Mouse (Mus musculus) hindbrain, embryonic 15.5 days (tissue): Measurements from ENCODE around the gene Tuba1a. TPM values are rescaled to one million over a fixed set of nuclear protein-coding genes. Genes with fewer than 3 reads are reported as not detected.
"Not testable (repeated sequence)": the region's sequence is repeated elsewhere in the genome, so short reads cannot be mapped to it uniquely, and the experiment has no call there.

Experiments used
- ATAC-seq: fragments of 200-750 bp; cut with Nextera tagmentation; 2 replicates; pipeline ENCODE4 v1.8.0; 2017; ENCODE audit warnings: low read depth, moderate number of reproducible peaks, moderate TSS enrichment; ENCODE audit not compliant: low FRiP score
- H3K27ac ChIP-seq: fragments of 300-500 bp; sonication (generic); replicated peaks from 2 replicates; pipeline ENCODE4 v1.5.1; 2015; ENCODE audit warnings: mild to moderate bottlenecking, inconsistent platforms
- H3K27me3 ChIP-seq: fragments of 300-500 bp; sonication (generic); 2 replicates; pipeline ENCODE4 v1.6.1; 2015; ENCODE audit warnings: control low read depth, inconsistent platforms
- H3K36me3 ChIP-seq: fragments of 300-500 bp; sonication (generic); 2 replicates; pipeline ENCODE4 v1.6.1; 2015; ENCODE audit warnings: control low read depth, inconsistent platforms
- H3K4me1 ChIP-seq: fragments of 300-500 bp; sonication (generic); replicated peaks from 2 replicates; pipeline ENCODE4 v1.6.1; 2015; ENCODE audit warnings: control low read depth, inconsistent platforms
- H3K4me2 ChIP-seq: fragments of 300-500 bp; sonication (generic); 2 replicates; pipeline ENCODE4 v1.6.1; 2015; ENCODE audit warnings: moderate library complexity, mild to moderate bottlenecking, inconsistent platforms
- H3K4me3 ChIP-seq: fragments of 300-500 bp; sonication (generic); 2 replicates; pipeline ENCODE4 v1.5.1; 2015; ENCODE audit warnings: mild to moderate bottlenecking, inconsistent platforms
- H3K9ac ChIP-seq: fragments of 300-500 bp; sonication (generic); 2 replicates; pipeline ENCODE4 v1.6.1; 2015; ENCODE audit warnings: inconsistent platforms
- H3K9me3 ChIP-seq: fragments of 300-500 bp; sonication (generic); 2 replicates; pipeline ENCODE4 v1.6.1; 2016; ENCODE audit warnings: control low read depth, inconsistent platforms
- WGBS: fragments of 180-500 bp; shearing (Covaris S2); methylation state at CpG from one replicate; pipeline ENCODE4 v1.1.7; 2015; 5-methylcytosine and 5-hydroxymethylcytosine counted together
- polyA plus RNA-seq: library from polyadenylated mRNA; unstranded; fragments of >200 nt; fragmentation: Nextera tagmentation; extraction: Ambion mirVana; gene quantifications from 2 replicates; pipeline ENCODE4 v1.2.1, GENCODE M21; 2015

The Tuba1a gene
- polyA plus RNA-seq, 1 experiment from 2014 or later: 15,534 TPM

- no peak overlapping the region for H3K9ac ChIP-seq
- peaks cover 28% of the 10 kb centered on the region for H3K4me1 ChIP-seq
- no peaks in the 10 kb centered on the region for H3K27me3 ChIP-seq
- no peak overlapping the region for H3K4me2 ChIP-seq
- no peak overlapping the region for H3K4me3 ChIP-seq
- 53% methylated on average over 8 of the region's 8 CpGs for WGBS
- H3K9me3 ChIP-seq: no peaks in the 10 kb centered on the region
- ATAC-seq: no peak
- 0 out of 2 replicates have a peak, but pooled peaks cover 5% of the 10 kb centered on the region for H3K36me3 ChIP-seq
- no peak overlapping the region for H3K27ac ChIP-seq
Observed at GRCm38 (mm10) chr15:98930017-98930734, 23.3 kb downstream of the Tuba1a start.

DNA sequence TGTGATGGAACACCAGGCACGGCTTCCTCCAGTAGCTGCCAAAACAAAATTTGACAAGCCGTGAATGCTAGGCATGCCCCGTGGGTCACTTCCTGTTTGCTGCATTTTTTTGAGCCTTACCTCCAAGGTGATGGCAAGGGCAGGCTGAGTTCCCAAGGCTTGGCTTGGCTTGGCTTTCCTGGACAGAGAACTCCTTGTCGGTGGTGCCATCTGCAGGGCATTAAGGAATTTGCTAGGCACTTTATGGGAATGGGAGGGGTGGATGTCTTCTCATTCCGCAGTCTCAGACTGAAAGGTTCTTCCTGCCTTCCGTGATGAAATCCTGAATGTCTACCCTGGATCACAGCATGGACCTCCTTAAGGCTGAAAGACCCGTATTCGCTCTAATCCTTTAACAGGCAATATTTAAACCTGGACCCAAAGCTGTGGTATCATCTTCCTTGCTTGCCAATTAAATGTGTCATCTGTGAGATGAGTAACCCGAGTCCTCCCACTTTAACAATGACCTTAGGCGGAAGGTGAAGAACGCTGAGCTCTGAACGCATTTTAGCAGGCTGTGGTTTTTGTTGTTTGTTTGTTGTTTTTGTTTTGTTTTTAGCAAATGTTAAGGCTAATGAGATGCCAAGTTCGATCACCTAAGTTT, 24.8 kb downstream of the Tuba1a start:
- no peak overlapping the region; the same call in 1 of the 2 replicates for H3K27ac ChIP-seq
- WGBS: 17% methylated on average over 13 of the region's 13 CpGs
- H3K4me2 ChIP-seq: 0 out of 2 replicates have a peak overlapping the region, but pooled peaks have one; percentile 8
- ATAC-seq: no peak
- 0 out of 2 replicates have a peak, but pooled peaks cover 5% of the 10 kb centered on the region for H3K36me3 ChIP-seq
- H3K4me1 ChIP-seq: peaks cover 23% of the 10 kb centered on the region
- H3K4me3 ChIP-seq: no peak overlapping the region
- no peaks in the 10 kb centered on the region for H3K9me3 ChIP-seq
- H3K9ac ChIP-seq: 0 out of 2 replicates have a peak overlapping the region, but pooled peaks have one; percentile 16
- no peaks in the 10 kb centered on the region for H3K27me3 ChIP-seq

- no peak overlapping the region for H3K9ac ChIP-seq
- no peaks in the 10 kb centered on the region for H3K27me3 ChIP-seq
- H3K4me1 ChIP-seq: peaks cover 18% of the 10 kb centered on the region
- no peak overlapping the region for H3K4me2 ChIP-seq
- no peak overlapping the region for H3K4me3 ChIP-seq
- no peak overlapping the region for H3K27ac ChIP-seq
- H3K36me3 ChIP-seq: 0 out of 2 replicates have a peak, but pooled peaks cover 5% of the 10 kb centered on the region
- WGBS: 83% methylated on average over 5 of the region's 5 CpGs
- no peaks in the 10 kb centered on the region for H3K9me3 ChIP-seq
- ATAC-seq: no peak
Observed at GRCm38 (mm10) chr15:98927566-98927965, 25.9 kb downstream of the Tuba1a start.

- no peaks in the 10 kb centered on the region for H3K27me3 ChIP-seq
- no peak for ATAC-seq
- no peak overlapping the region for H3K27ac ChIP-seq
- no peaks in the 10 kb centered on the region for H3K9me3 ChIP-seq
- no peak overlapping the region for H3K4me3 ChIP-seq
- peaks cover 6% of the 10 kb centered on the region for H3K4me1 ChIP-seq
- no peak overlapping the region for H3K9ac ChIP-seq
- WGBS: 80% methylated on average over 3 of the region's 3 CpGs
- H3K36me3 ChIP-seq: no peaks in the 10 kb centered on the region
- no peak overlapping the region for H3K4me2 ChIP-seq
Observed at GRCm38 (mm10) chr15:98924682-98925081, 28.8 kb downstream of the Tuba1a start.

DNA sequence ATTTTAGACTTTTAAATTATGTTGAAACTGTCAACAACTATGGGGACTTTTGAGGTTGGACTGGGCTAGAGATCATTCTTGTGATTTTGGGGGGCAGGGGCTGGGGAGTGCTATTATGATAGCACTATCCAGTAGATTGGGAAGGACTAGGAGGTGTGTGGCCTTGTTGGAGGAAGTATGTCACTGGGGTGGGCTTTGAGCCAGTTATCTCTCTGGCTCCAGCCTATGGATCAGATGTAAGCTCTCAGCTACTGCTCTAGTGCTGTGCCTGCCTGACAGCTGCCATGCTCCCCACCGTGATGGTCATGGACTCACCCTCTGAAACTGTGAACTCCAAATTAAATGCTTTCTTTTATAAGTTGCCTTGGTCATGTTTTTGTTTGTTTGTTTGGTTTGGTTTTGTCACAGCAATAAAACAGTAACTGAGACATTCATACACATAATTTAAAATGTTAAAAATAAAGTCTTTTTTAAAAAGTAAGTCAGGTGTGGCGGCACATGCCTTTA, 30.4 kb downstream of the Tuba1a start:
- Histone ChIP-seq H3K9ac (no peak overlapping the region), H3K27ac (no peak overlapping the region), H3K27me3 (no peaks in the 10 kb centered on the region), H3K4me3 (no peak overlapping the region), H3K4me2 (no peak overlapping the region), H3K9me3 (no peaks in the 10 kb centered on the region), H3K36me3 (no peaks in the 10 kb centered on the region), H3K4me1 (peaks cover 9% of the 10 kb centered on the region)
- WGBS: 86% methylated on average over 2 of the region's 2 CpGs
- no peak for ATAC-seq

DNA sequence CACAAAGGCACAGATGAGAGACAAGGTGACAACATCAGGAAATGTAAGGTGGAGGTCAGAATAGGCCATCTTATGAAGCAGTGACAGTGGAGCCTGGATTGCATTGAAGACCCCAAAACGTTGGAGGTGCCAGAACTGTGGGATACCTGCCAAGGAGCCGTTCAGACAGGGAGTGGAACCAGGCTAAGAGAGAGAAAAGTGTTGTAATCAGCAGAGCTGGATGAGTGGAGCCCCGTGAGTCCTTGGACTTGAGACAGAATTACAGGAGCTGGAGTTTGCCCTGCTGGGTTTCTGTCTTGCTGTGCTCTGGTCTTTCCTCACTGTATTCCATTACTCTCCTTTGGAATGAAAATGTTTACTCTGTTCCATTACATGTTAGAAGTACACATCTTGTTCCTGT, 30.9 kb downstream of the Tuba1a start:
- Histone ChIP-seq H3K9me3 (no peaks in the 10 kb centered on the region), H3K27ac (no peak overlapping the region), H3K27me3 (no peaks in the 10 kb centered on the region), H3K4me2 (no peak overlapping the region), H3K4me3 (no peak overlapping the region), H3K4me1 (peaks cover 9% of the 10 kb centered on the region), H3K36me3 (no peaks in the 10 kb centered on the region), H3K9ac (no peak overlapping the region)
- ATAC-seq: no peak
- 61% methylated on average over 3 of the region's 3 CpGs for WGBS

- ATAC-seq: no peak
- H3K9ac ChIP-seq: no peak overlapping the region
- no peaks in the 10 kb centered on the region for H3K36me3 ChIP-seq
- 87% methylated on average over 5 of the region's 5 CpGs for WGBS
- H3K4me1 ChIP-seq: peaks cover 16% of the 10 kb centered on the region
- no peaks in the 10 kb centered on the region for H3K9me3 ChIP-seq
- no peak overlapping the region for H3K4me2 ChIP-seq
- H3K27ac ChIP-seq: no peak overlapping the region
- H3K4me3 ChIP-seq: no peak overlapping the region
- no peaks in the 10 kb centered on the region for H3K27me3 ChIP-seq
Observed at GRCm38 (mm10) chr15:98921510-98921909, 32.0 kb downstream of the Tuba1a start.

DNA sequence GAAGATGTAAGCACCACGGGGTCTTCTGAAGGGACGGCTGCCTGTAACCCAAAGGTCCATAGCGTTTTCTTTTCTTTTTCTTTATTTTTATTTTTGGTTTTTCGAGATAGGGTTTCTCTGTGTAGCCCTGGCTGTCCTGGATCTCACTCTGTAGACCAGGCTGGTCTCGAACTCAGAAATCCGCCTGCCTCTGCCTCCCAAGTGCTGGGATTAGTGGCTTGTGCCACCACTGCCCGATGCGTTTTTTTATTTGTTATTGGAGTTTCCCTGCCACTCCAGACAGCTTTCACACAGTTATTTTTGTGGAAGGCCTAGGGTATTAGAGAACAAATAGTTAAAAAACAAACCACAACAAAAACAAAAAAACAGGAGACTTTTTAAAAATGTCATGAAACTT, 35.0 kb downstream of the Tuba1a start:
- WGBS: 24% methylated on average over 8 of the region's 8 CpGs
- peak overlapping the region; percentile 97 for H3K27ac ChIP-seq
- not testable (repeated sequence) for H3K36me3 ChIP-seq, H3K9me3 ChIP-seq, ATAC-seq, H3K27me3 ChIP-seq
- peak overlapping the region; percentile 35; the same call in 1 of the 2 replicates for H3K9ac ChIP-seq
- H3K4me1 ChIP-seq: peaks cover 34% of the 10 kb centered on the region
- H3K4me3 ChIP-seq: peak overlapping the region; percentile 98
- H3K4me2 ChIP-seq: peak overlapping the region; percentile 88

DNA sequence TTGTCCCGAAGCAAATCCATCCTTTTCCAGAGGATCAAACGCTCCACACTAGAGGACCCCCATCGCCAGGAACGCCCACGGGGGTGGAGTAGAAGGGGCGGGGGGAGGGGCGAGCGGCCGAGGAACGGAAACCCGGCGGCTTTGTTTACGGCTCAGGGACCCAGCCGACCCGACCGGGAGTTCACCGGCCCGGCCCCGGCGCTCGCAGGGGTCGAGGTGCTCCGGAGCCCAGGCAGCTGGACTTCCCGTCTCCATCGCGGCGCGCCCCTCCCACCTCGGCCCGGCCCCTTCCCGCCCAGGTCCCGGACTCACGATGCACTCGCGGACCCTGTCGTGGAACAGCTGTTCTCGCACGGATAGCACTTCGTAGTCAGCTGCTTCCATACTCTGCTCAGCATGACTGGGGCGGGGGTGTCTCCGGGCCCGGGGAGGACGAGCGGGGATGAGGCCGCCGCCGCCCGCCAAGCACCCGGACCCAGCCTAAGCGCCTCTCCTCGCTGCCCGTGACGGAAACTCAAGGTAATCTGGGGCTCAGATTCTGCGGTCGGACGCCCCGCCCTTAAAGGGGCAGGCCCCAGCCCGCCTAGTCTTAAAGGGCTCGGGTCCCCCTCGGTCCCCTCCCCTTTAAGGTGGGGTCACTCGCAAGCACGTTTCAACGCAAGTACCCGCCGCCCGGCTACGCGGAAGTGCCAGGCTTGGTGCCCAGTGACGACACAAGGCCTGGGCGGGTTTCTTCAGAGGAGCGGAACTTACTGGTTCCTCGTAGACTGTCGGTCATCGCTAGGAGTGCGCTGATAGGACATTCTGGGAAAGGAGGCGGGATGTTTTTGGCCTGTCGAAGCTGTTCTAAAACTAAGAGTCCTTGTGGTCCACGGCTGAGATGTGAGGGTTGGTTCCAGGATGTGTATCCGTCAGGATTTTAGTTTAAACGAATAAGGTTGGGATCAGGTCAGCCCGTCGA, 35.7 kb downstream of the Tuba1a start, which contains the start of gene Lmbr1l:
Gene Lmbr1l (minus strand): TSS at position 694 of the 961 bp plus-strand sequence.
- Histone ChIP-seq H3K9me3 (no peaks in the 10 kb centered on the region), H3K36me3 (peaks cover 7% of the 10 kb centered on the region), H3K4me3 (peak within 1 kb of the TSS; percentile 98), H3K4me2 (peak within 1 kb of the TSS; percentile 88), H3K27ac (peak within 1 kb of the TSS; percentile 97), H3K27me3 (no peaks in the 10 kb centered on the region), H3K9ac (peak within 1 kb of the TSS; percentile 85), H3K4me1 (peaks cover 34% of the 10 kb centered on the region)
- under 1% methylated on average over 82 of the region's 82 CpGs for WGBS
- ATAC-seq: peak; percentile 98

GRCm38 (mm10) chr15:98917091-98917490, 36.4 kb downstream of the Tuba1a start:
- ATAC-seq: no peak
- WGBS: 2% methylated on average over 14 of the region's 14 CpGs

DNA sequence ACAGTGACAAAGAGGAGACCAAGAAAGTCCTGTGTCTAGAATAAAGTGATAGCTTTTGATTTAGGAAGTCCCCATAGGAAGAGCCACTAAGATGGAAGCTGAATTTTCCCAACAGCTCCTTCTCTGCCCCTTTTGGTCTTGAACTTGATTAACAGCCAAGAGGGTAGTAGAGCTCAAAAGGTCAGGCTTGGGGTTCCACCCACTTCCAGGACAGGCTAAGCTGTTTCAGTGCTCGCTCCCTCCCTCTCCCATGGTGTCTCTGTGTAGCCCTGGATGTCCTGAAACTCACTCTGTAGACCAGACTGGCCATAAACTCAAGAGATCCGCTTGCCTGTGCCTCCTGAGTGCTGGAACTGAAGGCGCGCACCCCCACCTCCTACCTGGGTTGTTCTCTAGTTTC, 37.5 kb downstream of the Tuba1a start:
- Histone ChIP-seq H3K36me3 (peaks cover 25% of the 10 kb centered on the region), H3K9me3 (no peaks in the 10 kb centered on the region), H3K27ac (no peak overlapping the region), H3K4me2 (peak overlapping the region; percentile 88), H3K4me1 (peaks cover 34% of the 10 kb centered on the region), H3K4me3 (peak overlapping the region; percentile 98; the same call in 1 of the 2 replicates), H3K27me3 (no peaks in the 10 kb centered on the region), H3K9ac (peak overlapping the region; percentile 85; the same call in 1 of the 2 replicates)
- no peak for ATAC-seq
- 97% methylated on average over 4 of the region's 4 CpGs for WGBS

More at GRCm38 (mm10) chr15:98917091-98917490, 36.4 kb downstream of the Tuba1a start:
- Histone ChIP-seq H3K9ac (peak overlapping the region; percentile 85), H3K36me3 (peaks cover 14% of the 10 kb centered on the region), H3K4me3 (peak overlapping the region; percentile 98), H3K27ac (peak overlapping the region; percentile 97), H3K4me2 (peak overlapping the region; percentile 88), H3K27me3 (no peaks in the 10 kb centered on the region), H3K4me1 (peaks cover 34% of the 10 kb centered on the region), H3K9me3 (no peaks in the 10 kb centered on the region)
